Mouse (Mus musculus): ENCODE results near the gene Crip1. TPM values are rescaled to one million over a fixed set of nuclear protein-coding genes. Genes with fewer than 3 reads are reported as not detected.

Gene Crip1
- total and polyA plus RNA-seq, 3 experiments, result 194 to 429 (median 200) TPM

GRCm38 (mm10) chr12:113133260-113133659 lies 12.9 kb upstream of the Crip1 start:
- intact Hi-C loops (cut with DNase I), result loop anchor here (5.0 kb wide), 1 partner anchor 76 kb away; no protein-coding TSS in a partner anchor

GRCm38 (mm10) chr12:113133861-113134403 lies 12.2 kb upstream of the Crip1 start:
- H3K4me3 ChIP-seq, result no peak overlapping the region
- no peak overlapping the region for H3K9ac ChIP-seq (ENCODE audit: low read depth, low read length)
- intact Hi-C loops (cut with DNase I), result loop anchor here (5.0 kb wide), 1 partner anchor 77 kb away; no protein-coding TSS in a partner anchor
- DNase-seq, result no peak
- no peak for TF ChIP-seq POLR2A (IDR thresholded peaks at IDR 0.05; ENCODE audit: insufficient read depth, low read depth, low read length)
- no peak for TF ChIP-seq CTCF (IDR thresholded peaks at IDR 0.05)
- no peak for TF ChIP-seq EP300 (IDR thresholded peaks at IDR 0.05; ENCODE audit: insufficient read depth, low read depth, low read length)
- no peaks in the 10 kb centered on the region for H3K79me2 ChIP-seq (replicated peaks; ENCODE audit: control insufficient read depth, insufficient read depth, low read length)
- no peaks in the 10 kb centered on the region for H3K27me3 ChIP-seq (ENCODE audit: control insufficient read depth, insufficient read depth, low read length)
- H3K36me3 ChIP-seq (ENCODE audit: control insufficient read depth, insufficient read depth, low read length), result no peaks in the 10 kb centered on the region; the same call in 1 of the 2 replicates
- H3K27ac ChIP-seq, result peak overlapping the region; percentile 83
- H3K4me1 ChIP-seq (ENCODE audit: control insufficient read depth, insufficient read depth, low read length), result peaks cover 14% of the 10 kb centered on the region
- WGBS, result 61% methylated on average over 5 of the region's 5 CpGs

More at GRCm38 (mm10) chr12:113133260-113133659, 12.9 kb upstream of the Crip1 start:
- DNase-seq, result peak; percentile 53
- Histone ChIP-seq H3K36me3 (ENCODE audit: control insufficient read depth, insufficient read depth, low read length) (no peaks in the 10 kb centered on the region; the same call in 1 of the 2 replicates), H3K4me1 (ENCODE audit: control insufficient read depth, insufficient read depth, low read length) (peaks cover 12% of the 10 kb centered on the region), H3K79me2 (replicated peaks; ENCODE audit: control insufficient read depth, insufficient read depth, low read length) (no peaks in the 10 kb centered on the region), H3K4me3 (no peak overlapping the region), H3K27ac (peak overlapping the region; percentile 83), H3K27me3 (ENCODE audit: control insufficient read depth, insufficient read depth, low read length) (no peaks in the 10 kb centered on the region), H3K9ac (ENCODE audit: low read depth, low read length) (peak overlapping the region; percentile 10; the same call in 1 of the 2 replicates)
- WGBS, result 54% methylated on average over 9 of the region's 9 CpGs
- 0 out of 2 replicates have a peak, but pooled peaks have one; percentile 11 for TF ChIP-seq EP300 (IDR thresholded peaks at IDR 0.05; ENCODE audit: insufficient read depth, low read depth, low read length)
- no peak for TF ChIP-seq POLR2A (IDR thresholded peaks at IDR 0.05; ENCODE audit: insufficient read depth, low read depth, low read length)

- 87% methylated on average over 4 of the region's 4 CpGs for WGBS
- intact Hi-C loops (cut with DNase I), result loop anchor here (5.0 kb wide), 1 partner anchor 77 kb away; no protein-coding TSS in a partner anchor
- Histone ChIP-seq H3K4me1 (ENCODE audit: control insufficient read depth, insufficient read depth, low read length) (peaks cover 19% of the 10 kb centered on the region), H3K27ac (peak overlapping the region; percentile 22; the same call in 1 of the 2 replicates), H3K4me3 (no peak overlapping the region), H3K79me2 (replicated peaks; ENCODE audit: control insufficient read depth, insufficient read depth, low read length) (no peaks in the 10 kb centered on the region), H3K36me3 (ENCODE audit: control insufficient read depth, insufficient read depth, low read length) (no peaks in the 10 kb centered on the region; the same call in 1 of the 2 replicates), H3K27me3 (ENCODE audit: control insufficient read depth, insufficient read depth, low read length) (no peaks in the 10 kb centered on the region), H3K9ac (ENCODE audit: low read depth, low read length) (no peak overlapping the region)
- DNase-seq, result no peak
- TF ChIP-seq POLR2A (IDR thresholded peaks at IDR 0.05; ENCODE audit: insufficient read depth, low read depth, low read length) (no peak), CTCF (IDR thresholded peaks at IDR 0.05) (no peak), EP300 (IDR thresholded peaks at IDR 0.05; ENCODE audit: insufficient read depth, low read depth, low read length) (no peak)
Observed at GRCm38 (mm10) chr12:113134502-113134901, 11.6 kb upstream of the Crip1 start.

- H3K9ac ChIP-seq (ENCODE audit: low read depth, low read length), result no peak overlapping the region
- WGBS, result 82% methylated on average over 7 of the region's 7 CpGs
Observed at GRCm38 (mm10) chr12:113135401-113135800, 10.7 kb upstream of the Crip1 start.

GRCm38 (mm10) chr12:113136492-113137020 lies 9.6 kb upstream of the Crip1 start:
- Histone ChIP-seq H3K36me3 (ENCODE audit: control insufficient read depth, insufficient read depth, low read length) (no peaks in the 10 kb centered on the region; the same call in 1 of the 2 replicates), H3K4me3 (no peak overlapping the region), H3K79me2 (replicated peaks; ENCODE audit: control insufficient read depth, insufficient read depth, low read length) (0 out of 2 replicates have a peak, but pooled peaks cover 1% of the 10 kb centered on the region), H3K27ac (peak overlapping the region; percentile 100), H3K4me1 (ENCODE audit: control insufficient read depth, insufficient read depth, low read length) (peaks cover 21% of the 10 kb centered on the region), H3K27me3 (ENCODE audit: control insufficient read depth, insufficient read depth, low read length) (no peaks in the 10 kb centered on the region), H3K9ac (ENCODE audit: low read depth, low read length) (no peak overlapping the region)
- 77% methylated on average over 17 of the region's 17 CpGs for WGBS
- DNase-seq, result no peak
- intact Hi-C loops (cut with DNase I), result no loop called here
- TF ChIP-seq CTCF (IDR thresholded peaks at IDR 0.05), result 0 out of 2 replicates have a peak, but pooled peaks have one; percentile 4
- no peak for TF ChIP-seq EP300 (IDR thresholded peaks at IDR 0.05; ENCODE audit: insufficient read depth, low read depth, low read length)

More at GRCm38 (mm10) chr12:113135401-113135800, 10.7 kb upstream of the Crip1 start:
- H3K4me3 ChIP-seq, result no peak overlapping the region
- peaks cover 21% of the 10 kb centered on the region for H3K4me1 ChIP-seq (ENCODE audit: control insufficient read depth, insufficient read depth, low read length)
- no peak overlapping the region for H3K27ac ChIP-seq
- no peaks in the 10 kb centered on the region for H3K27me3 ChIP-seq (ENCODE audit: control insufficient read depth, insufficient read depth, low read length)
- TF ChIP-seq POLR2A (IDR thresholded peaks at IDR 0.05; ENCODE audit: insufficient read depth, low read depth, low read length) (no peak), CTCF (IDR thresholded peaks at IDR 0.05) (no peak), EP300 (IDR thresholded peaks at IDR 0.05; ENCODE audit: insufficient read depth, low read depth, low read length) (no peak)
- intact Hi-C loops (cut with DNase I), result no loop called here
- no peak for DNase-seq
- no peaks in the 10 kb centered on the region; the same call in 1 of the 2 replicates for H3K36me3 ChIP-seq (ENCODE audit: control insufficient read depth, insufficient read depth, low read length)
- H3K79me2 ChIP-seq (replicated peaks; ENCODE audit: control insufficient read depth, insufficient read depth, low read length), result no peaks in the 10 kb centered on the region

Measured in heart, adult 2 months (tissue).